Mouse (Mus musculus): Measurements from ENCODE around the gene Usp44. TPM values are rescaled to one million over a fixed set of nuclear protein-coding genes. Genes with fewer than 3 reads are reported as not detected.
"Not testable (repeated sequence)": the region's sequence is repeated elsewhere in the genome, so short reads cannot be mapped to it uniquely, and the experiment has no call there.

Usp44 gene
- not detected for total RNA-seq (2022)

DNA sequence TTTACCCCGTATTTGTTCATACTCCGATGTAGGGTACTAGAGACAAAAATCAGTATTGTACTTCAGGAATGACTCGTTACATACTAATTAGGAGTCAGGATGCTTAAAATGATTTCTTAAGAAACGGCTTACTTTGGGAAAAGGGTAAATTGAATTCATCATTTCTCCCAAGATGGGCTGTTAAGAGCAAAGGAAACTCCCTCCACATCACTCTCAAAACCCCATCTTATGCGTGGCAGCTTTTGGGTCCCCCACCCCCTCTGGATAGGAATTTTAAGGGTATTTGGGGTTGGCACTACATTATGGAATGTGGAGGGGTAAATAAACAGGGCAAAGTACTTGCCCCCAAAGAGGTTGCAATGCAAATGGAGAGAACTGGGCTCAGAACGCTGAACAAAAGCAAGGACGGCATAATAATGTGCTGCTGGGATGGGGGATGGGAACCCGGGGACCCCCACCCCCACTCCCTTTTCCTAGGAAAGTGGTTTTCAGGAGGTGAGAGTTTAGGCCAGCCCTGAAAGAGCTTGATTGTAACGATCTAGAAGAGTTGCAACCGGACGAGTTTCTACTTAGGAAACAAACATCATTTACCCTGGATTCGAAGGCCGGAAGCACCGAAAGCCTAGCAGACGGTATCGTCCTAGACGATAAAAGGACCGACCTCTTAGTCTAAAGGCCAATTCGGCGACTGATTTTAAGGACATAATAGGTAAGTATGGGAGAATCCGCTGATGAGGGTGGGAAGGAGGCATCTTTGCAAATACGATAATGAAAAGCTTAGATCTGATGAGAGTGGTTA is at the start of gene Usp44:
Gene Usp44, plus strand, starts transcription at position 625 of the 799 bp plus-strand sequence.
- no peak for DNase-seq

DNA sequence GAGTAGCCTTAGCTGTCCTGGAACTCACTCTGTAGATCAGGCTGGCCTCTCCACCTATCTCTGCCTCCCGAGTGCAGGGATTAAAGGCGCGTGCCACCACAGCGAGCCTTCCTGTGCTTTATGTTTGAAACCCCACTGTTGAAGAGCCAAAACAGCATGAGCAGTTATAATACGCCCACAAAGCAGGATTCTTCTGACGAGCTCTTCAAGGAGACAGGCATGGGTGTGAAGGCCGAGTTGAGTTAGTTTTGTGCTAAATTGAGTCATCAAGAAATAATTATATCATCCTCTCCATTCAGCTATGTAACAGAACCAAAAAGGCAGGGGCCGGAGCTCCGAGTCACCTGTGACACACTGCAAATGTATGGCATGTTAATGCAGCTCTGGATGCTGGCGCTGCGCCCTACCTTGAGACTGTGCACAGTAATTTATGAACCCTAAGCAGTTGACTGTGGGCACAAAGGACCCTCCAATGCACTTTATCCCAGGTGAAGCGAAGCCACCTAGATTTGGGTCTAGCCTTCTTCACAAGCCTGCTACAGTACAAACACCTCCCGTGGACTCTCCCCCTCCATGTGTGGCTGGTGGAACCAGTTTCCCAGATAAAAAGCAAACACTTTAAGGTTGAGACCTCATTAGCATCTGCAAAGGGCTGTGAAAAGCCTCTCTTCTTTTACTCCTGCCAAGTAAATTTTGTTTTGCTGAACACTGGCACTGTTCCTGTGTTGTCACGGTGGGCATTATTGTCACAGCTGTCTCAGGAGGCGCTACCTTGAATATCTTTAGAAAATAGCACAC is 47.9 kb upstream of the Usp44 start:
- no peak for DNase-seq

DNA sequence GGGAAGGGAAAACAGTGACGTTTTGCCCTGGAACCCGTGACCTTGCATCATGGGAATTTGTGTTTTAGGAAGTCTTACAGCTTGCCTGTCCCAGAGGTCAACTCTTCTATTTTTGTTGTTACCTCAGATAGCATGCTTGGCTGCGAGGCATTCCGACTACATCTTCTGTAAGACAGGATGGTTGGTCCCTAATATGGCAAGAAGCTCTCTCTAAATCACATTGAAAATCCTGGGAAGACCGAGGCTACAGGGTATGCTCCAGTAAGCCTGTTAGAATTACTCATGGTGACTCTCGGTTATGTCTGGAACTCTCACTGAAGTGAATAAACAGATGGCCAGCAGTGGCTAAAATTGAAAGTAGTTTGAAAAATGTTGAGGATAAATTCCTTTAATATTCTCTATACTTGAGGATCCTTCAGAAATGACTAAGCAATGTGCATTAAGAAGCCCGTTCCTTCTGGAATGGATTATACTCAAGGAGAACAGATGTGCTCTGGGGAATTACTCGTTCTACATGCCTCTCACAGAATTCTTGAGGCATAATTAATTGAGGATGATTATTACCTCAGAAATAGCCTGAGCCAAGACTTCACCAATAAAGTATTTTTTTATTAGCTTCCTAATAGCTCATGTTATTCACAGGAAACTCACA is 31.5 kb upstream of the Usp44 start:
- no peak for DNase-seq

DNA sequence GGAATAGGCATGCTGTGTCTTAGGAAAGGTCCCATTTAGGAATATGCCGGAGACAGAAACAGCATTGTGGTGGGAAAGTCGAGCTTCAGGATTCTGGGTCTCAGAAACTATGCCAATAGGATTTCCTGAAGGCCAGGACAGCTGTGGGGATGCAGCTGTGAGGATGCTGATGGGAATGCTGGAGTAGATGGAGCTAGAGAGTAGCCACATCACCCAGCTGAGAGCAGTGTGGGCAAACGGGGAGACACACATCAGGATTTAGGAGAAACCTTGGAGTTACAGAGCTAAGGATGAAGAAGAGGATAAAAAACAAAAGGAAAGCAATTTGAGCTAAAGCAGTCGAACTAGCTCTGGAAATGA is 31.0 kb upstream of the Usp44 start:
- DNase-seq, result no peak

DNA sequence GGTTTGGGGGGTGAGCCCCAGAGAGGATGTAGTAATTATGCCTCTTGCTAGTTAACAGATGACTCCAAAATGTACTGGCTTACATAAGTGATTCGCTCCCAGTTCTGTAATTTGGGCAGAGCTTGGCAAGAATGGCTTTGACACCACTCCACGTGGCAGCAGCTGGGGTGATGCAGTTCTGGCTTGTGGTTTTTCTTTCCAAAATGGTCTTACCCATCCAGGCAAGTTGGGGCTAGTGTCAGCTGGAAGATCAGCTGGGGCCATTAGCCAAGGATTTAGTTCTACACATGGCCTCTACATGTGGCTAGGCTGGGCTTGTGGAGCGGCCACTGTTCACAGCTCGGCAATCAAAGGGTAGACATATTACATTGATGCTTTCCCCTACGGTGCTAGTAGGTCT is 30.5 kb upstream of the Usp44 start:
- DNase-seq, result no peak

DNA sequence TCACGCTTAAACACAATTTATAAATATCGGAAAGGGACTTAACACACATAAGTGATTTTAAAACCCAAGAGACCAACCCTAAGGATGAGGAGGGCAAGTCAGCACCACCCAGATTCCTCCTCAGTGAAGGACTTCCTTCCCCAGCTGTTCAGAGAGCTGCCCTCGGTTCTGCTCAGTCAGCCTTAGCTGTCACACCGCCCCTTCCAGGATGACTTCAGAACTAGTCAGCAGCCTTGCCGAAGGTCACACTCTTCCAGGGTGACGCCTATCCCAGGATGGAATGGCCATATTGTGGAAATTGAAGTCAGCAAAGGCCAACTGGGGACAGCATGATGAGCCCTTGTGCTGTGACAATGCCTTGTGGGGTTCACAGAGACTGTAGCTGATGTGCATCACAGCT is 28.2 kb upstream of the Usp44 start:
- peak; percentile 79 for DNase-seq

DNA sequence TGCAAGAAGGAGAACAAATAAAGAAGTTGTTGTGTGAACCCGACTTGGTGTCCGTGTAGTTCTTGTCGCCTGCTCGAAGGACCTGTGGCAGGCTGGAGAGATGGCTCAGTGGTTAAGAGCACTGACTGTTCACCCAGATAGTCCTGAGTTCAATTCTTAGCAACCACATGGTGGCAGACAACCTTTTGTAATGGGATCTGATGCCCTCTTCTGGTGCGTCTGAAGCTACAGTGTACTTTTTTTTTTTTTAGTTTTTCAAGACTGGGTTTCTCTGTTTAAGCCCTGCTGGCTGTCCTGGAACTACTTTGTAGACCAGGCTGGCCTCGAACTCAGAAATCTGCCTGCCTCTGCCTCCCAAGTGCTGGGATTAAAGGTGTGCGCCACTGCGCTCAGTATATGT is 21.9 kb upstream of the Usp44 start:
- DNase-seq, result not testable (repeated sequence)

DNA sequence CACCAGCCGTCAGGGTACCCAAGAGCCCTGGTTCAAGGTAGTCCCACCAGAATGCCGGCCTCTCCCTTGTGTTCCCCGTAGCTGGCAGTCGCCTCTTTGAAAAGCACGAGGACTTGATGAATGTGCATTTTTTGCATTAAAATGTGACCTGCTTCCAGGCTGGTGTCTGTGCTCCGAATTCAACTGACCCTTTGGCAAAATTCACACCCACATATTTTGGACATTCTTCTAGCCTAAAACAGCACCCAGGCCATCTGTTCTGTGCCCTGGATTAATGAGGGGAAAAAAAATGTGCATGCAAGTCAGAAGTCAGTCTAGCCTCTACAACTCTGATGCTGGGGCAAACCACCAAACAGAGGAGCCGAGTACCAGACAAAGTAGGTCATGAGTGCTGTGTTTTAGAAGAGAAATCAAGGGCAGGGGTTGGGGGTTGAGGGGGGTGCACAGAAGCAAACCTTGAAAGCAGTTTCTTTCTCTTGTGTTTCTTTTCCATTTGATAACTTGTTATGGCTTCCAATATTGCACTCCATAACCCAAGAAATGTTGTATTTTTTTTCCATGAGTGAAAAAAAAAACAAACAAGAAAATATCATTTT is 20.7 kb upstream of the Usp44 start:
- DNase-seq, result no peak

DNA sequence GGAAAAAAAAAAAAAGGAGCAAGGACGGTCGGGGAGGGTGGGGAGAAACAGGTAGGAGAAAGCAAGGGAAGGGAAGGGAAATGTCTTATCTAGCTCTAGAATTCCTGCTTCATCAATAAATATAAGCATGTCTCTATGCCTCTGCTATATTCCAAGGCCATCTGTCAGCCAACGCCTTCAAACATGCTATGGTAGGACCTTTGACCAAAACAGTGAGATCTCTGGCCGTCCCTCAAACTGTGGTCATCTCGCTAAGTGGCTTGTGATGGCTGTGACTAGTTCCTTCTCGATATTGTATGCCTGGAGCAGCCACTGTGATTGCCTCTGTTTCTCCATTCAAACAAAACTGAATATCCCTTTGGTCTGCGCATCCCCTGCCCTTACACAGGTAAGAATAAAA is 19.3 kb upstream of the Usp44 start:
- DNase-seq, result no peak

DNA sequence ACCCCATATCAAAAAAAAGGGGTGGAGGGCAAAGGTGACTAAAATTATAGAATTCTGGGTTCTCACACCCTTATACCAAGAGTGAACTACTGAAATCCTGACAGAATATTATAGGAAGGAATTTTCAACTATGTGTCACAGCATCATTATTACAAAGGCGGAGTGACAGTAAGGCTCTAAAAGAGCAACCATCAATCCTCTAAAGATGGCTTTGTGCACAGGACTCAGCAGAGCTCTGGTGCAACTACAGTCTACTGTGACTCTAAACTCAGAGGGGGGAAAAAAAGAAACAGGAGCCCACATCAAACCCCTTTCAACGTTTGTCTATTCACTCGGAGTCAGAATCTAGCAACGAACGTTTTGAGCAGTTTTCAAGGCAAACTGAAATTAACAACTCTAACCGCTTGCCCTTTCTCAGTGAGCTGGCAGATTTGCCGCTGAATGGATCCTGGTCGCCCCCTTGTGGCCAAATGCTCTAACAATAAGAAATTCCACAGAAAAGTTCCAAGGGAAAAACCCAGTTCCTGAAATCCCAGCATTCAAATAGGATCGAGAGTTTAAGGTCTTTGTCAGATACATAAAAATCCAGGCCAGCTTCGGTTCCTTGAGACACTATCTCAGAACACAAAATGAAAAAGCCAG is 18.5 kb upstream of the Usp44 start:
- peak; percentile 43 for DNase-seq

DNA sequence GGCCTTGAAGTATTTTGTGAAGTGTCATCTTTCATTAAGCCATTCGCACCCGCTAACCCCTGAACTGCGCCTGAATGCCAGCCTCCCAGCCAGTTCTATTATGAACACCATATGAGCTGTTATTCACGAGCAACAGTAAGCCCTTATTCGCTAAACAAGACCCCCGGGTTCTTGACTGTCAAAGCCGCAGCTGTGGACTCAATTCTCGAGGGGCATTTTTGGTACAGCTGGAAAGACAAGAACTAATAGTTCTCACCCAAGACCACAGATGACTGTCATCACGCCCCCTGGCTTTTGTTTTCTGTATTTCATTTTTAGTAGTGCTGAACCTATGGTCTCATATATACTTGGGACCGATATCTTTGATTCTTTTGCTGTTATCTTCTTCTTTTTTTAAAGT is 17.6 kb upstream of the Usp44 start:
- DNase-seq, result no peak

DNA sequence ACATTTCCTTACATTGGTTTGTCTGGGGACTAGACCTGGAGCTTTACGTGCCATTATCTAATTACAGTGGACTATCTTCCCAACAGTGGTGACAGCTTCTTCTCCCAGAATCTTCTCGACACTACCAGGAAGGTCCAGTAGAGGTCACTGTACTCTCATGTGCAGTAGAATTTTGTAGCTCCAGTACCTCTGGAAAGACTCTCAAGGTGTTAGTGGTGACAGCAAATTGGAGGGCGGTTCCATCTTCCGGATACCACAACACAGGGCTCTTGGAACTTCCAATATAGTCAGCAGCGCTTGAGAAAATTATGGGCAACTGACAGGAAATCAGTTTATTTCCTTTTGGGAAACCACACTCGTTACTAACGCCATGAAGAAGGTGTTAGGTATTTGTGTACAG is 12.7 kb upstream of the Usp44 start:
- peak; percentile 32 for DNase-seq

DNA sequence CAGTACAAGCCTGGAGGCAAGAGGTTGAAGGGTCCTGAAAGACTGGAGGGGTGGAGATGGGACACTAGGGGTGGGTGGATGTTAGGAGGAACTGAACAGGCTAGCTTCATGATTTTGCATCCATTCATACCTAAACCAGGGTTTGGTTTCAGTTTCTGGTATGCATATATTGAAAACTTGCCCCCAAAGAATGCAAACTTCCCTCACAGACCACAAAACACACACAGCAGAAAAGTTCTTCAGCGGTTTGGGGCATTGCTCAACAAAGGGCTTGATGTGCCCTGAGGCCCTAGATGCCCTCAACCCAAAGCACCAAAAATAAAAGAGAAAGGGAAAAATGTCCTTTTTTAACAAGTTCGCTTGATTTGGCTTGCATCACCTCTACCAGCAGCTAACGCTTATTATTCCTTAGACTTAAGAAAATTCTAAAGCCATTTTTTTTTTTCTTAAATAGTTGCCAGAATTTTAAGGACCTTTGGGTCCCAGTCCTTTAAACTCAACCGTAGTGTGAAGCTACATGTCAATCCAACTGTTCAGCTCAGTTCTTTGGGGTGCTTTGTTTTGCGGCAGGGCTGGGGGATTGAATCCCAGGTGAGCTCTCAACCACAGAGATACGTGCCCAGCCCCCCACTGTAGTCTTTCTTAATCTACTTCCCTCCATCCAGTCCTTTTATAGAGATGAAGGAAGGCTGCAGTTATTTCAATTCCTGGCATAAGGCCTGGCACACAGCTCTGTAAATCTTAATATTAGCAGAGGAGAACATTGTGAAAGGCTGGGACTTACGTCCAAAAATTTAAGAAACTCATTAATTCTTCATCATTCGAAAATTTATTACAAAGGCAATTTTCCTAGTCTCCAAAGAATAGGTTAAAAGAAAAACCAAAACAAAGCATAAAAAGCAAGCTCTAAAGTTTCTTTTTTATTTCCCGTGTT is 1.2 kb upstream of the Usp44 start:
- DNase-seq, result no peak

DNA sequence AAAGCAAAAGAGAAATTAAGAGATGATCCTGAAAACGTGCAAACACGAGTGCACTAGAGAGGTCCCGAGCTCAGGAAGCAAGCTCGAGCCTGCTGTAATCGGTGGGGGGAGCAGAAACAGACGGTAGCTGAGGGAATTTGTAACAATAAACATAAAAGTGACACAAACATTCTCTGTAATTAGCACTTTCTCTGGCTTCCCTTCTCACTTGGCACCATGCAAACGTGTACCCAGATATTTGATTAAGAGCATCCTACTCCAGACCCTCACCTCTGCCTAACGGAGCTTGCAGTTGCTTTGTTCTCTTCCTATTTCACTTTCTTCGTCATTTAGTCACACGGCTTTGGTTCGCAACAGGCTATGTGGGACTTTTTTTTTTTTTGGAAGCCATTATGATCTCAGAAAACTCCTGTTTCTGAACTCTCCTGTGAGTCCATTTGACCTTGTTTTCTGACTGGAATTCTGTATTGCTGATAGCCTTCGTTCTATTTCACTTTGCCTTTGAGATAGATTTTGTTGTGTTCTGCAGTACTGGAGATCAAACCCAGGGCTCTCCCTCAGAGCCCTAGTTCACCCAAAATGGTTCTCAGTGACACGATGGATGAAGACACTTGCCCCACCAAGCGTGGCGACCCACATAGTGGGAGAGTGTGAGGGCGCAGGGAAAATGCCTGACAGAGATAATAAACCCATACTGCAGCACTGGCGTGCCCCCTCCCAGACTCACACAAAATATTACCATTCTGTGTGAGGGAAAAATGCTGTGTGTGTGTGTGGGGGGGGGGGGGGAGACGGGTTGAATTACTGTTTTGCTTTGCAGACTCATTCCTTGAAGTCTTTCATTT is 597 bp downstream of the Usp44 start:
- no peak for DNase-seq

DNA sequence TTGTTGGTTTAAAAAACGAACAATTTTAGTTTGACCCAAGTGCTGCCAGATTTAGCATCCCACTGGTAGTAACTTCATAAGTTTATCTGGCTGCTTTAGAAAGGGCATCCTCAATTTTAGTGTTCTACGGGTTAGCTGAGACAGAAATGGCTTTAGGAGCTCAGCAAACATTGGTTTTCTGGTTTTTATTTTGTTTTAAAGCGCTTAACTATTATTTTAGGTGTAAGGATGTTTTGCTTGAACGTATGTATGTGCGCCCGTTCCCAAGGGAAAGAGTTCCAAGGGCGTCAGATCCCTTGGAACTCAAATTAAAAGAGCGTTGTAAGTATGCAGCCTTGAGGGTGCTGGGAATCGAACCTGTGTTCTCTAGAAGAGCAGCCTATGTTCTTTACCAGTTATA is 1.5 kb downstream of the Usp44 start:
- no peak for DNase-seq

DNA sequence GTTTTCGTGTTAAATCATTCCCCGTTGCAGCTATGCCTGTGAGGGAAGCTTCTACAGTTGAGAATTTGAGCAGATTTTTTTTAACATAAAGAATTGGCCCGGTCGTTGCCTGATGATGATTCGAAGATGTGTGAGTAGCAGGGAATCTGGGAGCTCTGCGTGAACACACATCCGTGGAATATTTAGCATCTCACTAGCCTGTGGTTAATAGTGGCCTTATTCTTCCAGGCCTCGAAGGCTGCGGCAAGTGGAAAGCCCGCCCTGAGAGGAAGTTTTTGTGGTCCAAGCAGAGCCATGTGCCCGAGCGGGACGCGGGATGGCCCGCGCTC is 2.0 kb downstream of the Usp44 start:
- DNase-seq, result no peak

DNA sequence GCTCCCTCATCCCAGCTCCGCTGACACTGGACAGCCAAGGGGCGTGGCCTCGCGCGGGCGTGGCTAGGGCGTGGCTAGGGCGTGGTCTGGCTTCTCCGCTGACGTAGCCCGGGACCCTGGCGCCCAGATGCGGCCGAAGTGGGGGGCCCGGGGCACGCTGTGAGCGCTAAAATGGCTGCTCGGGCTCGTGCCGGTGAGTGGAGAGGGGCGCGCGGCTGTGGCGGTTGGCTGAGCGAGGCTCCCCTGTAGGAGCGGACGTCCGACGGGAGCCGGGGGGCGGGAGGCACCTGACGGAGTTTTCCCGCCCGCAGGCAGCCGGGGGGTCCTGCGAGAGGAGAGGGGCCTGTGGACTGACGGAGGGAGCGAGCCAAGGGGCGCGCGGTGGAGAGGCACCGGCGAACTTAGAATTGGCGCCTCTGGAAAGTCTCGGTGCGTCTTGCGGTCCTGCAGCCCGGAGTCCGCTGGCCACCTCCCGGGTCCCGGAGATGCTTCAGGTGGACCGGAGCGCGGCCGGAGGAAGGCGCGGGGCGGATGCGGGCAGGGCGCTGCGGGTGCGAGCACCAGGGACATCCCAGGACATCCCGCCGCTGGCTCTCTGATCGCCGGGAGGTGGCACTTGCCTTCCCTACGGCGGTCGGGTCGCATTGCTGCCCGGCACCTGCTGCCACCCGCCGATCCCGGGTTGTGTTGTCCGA is 2.5 kb downstream of the Usp44 start:
- DNase-seq, result peak; percentile 44

DNA sequence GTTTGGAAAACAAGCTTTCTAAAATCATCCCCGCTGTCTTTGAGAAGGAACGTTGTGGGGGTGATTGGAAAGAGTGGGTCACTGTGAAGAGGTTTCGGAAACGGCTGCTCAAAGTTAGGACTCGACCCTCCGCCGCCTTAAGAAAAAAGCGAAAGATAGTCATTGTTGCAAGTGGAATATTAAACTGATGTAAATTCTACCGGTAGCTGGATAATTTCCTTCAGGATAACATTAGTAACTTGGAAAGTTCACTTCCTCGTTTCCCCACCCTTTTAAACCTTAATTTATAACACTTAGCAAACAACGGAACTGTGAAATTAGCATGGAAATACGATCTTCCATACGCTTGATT is 3.0 kb downstream of the Usp44 start:
- no peak for DNase-seq

DNA sequence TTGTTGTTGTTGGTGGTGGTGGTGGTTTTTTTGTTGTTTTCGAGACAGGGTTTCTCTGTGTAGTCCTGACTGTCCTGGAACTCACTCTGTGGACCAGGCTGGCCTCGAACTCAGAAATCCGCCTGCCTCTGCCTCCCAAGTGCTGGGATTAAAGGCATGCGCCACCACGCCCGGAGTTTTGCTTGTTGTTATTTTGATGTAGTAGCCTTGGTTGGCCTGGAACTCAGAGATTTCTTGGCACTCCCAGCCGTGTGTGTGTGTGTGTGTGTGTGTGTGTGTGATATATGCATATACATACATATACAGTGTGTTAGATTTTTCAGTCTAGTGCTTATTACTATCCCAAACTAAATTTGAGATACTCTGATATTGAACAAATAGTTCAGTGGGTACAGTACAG is 3.8 kb downstream of the Usp44 start:
- DNase-seq, result not testable (repeated sequence)

DNA sequence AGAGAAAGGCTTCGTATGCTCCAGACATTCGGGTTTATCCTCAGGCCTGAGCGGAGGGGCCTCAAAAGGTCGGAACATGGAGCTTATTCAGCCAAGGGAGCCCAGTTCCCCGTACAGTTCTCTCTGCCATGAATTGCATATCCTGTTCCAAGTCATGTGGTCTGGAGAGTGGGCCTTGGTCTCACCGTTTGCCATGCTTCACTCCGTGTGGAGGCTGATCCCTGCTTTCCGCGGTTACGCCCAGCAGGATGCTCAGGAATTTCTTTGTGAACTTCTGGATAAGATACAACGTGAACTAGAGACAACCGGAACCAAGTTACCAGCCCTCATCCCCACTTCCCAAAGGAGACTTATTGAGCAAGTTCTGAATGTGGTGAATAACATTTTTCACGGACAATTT is 15.4 kb downstream of the Usp44 start:
- no peak for DNase-seq

Measured in adrenal gland, adult 8-10 months (tissue).